Mouse (Mus musculus) left cerebral cortex, postnatal 14 days (tissue): Measurements from ENCODE around the gene Arhgef40. TPM values are rescaled to one million over a fixed set of nuclear protein-coding genes. Genes with fewer than 3 reads are reported as not detected.
"Not testable (repeated sequence)": the region's sequence is repeated elsewhere in the genome, so short reads cannot be mapped to it uniquely, and the experiment has no call there.

Source experiments
- DNase-seq, 2 experiments: peaks; one replicate each; pipeline ENCODE4 v3.0.0; 2021 to 2022; ENCODE audit warnings: low spot score in 2 of 2, mixed read lengths in 1 of 2
- intact Hi-C: fragments of 180-260 bp; cut with DNase I; formaldehyde crosslinking; loops from one replicate; pipeline ENCODE4 v1.15.1; 2025
- total RNA-seq, 2 experiments: library from RNA; stranded (reverse); gene quantifications; 2 replicates each; pipeline ENCODE4 v1.2.3; 2021

Gene Arhgef40
- total RNA-seq, 2 experiments from 2014 or later = 31.9 to 35.2 TPM

- intact Hi-C loops = no loop called here
- no peak for DNase-seq
Observed at GRCm38 (mm10) chr14:52015445-52016100, 31.1 kb downstream of the Arhgef40 start, which contains the start of gene Tmem253. TSS of gene Tmem253 (plus strand) at chr14:52015658.

GRCm38 (mm10) chr14:52016625-52017405 lies 32.3 kb downstream of the Arhgef40 start:
- no peak for DNase-seq
- intact Hi-C loops = no loop called here

- intact Hi-C loops = no loop called here
- no peak for DNase-seq
Observed at GRCm38 (mm10) chr14:52017662-52018061, 33.1 kb downstream of the Arhgef40 start.

GRCm38 (mm10) chr14:52018248-52019050 lies 33.9 kb downstream of the Arhgef40 start:
- intact Hi-C loops = no loop called here
- no peak for DNase-seq

GRCm38 (mm10) chr14:52019051-52019589 lies 34.6 kb downstream of the Arhgef40 start:
- intact Hi-C loops = no loop called here
- no peak for DNase-seq

- DNase-seq = peak; percentile 99
- intact Hi-C loops = loop anchor here (5.0 kb wide), 2 partner anchors 83 to 117 kb away; partner anchors contain the start of gene Hnrnpc
Observed at GRCm38 (mm10) chr14:52019590-52020340, 35.2 kb downstream of the Arhgef40 start.

GRCm38 (mm10) chr14:52020486-52021137 lies 36.1 kb downstream of the Arhgef40 start, which contains the start of gene Zfp219:
TSS of gene Zfp219 (minus strand) at chr14:52020733.
- intact Hi-C loops = loop anchor here (5.0 kb wide), 2 partner anchors 82 to 118 kb away; partner anchors contain the start of gene Hnrnpc
- peak; percentile 72 to 83 for DNase-seq

GRCm38 (mm10) chr14:52021138-52021529 lies 36.6 kb downstream of the Arhgef40 start:
- intact Hi-C loops = loop anchor here (5.0 kb wide), 2 partner anchors 81 to 119 kb away; partner anchors contain the start of gene Hnrnpc
- DNase-seq = no peak

- intact Hi-C loops = loop anchor here (5.0 kb wide), 2 partner anchors 81 to 119 kb away; partner anchors contain the start of gene Hnrnpc
Observed at GRCm38 (mm10) chr14:52021568-52022212, 37.2 kb downstream of the Arhgef40 start.

GRCm38 (mm10) chr14:52022244-52022708 lies 37.8 kb downstream of the Arhgef40 start:
- DNase-seq = no peak
- intact Hi-C loops = loop anchor here (5.0 kb wide), 2 partner anchors 80 to 120 kb away; partner anchors contain the start of gene Hnrnpc

More at GRCm38 (mm10) chr14:52021568-52022212, 37.2 kb downstream of the Arhgef40 start:
- no peak for DNase-seq

- intact Hi-C loops = loop anchor here (5.0 kb wide), 2 partner anchors 79 to 121 kb away; partner anchors contain the start of gene Hnrnpc
Observed at GRCm38 (mm10) chr14:52022709-52023459, 38.4 kb downstream of the Arhgef40 start.

GRCm38 (mm10) chr14:52024133-52024532 lies 39.6 kb downstream of the Arhgef40 start:
- intact Hi-C loops = loop anchor here (5.0 kb wide), 2 partner anchors 78 to 122 kb away; partner anchors contain the start of gene Hnrnpc
- DNase-seq = no peak

More at GRCm38 (mm10) chr14:52022709-52023459, 38.4 kb downstream of the Arhgef40 start:
- DNase-seq = peak; percentile 88 to 90

- intact Hi-C loops = no loop called here
- no peak for DNase-seq
Observed at GRCm38 (mm10) chr14:52026342-52026741, 41.8 kb downstream of the Arhgef40 start.

- intact Hi-C loops = no loop called here
- no peak for DNase-seq
Observed at GRCm38 (mm10) chr14:52035926-52036325, 51.4 kb downstream of the Arhgef40 start.

GRCm38 (mm10) chr14:52039332-52039731 lies 54.8 kb downstream of the Arhgef40 start:
- DNase-seq = no peak
- intact Hi-C loops = no loop called here

- intact Hi-C loops, DNase-seq: not testable (repeated sequence)
Observed at GRCm38 (mm10) chr14:52042359-52042758, 57.8 kb downstream of the Arhgef40 start, which contains the start of gene Olfr221. TSS of gene Olfr221 (minus strand) at chr14:52042459.
